Mouse (Mus musculus) liver, embryonic 11.5 days (tissue): ENCODE results near the gene Exo1. TPM values are rescaled to one million over a fixed set of nuclear protein-coding genes. Genes with fewer than 3 reads are reported as not detected.

Experiments
- ATAC-seq: fragments of 200-750 bp; cut with Nextera tagmentation; replicated peaks from 2 replicates; pipeline ENCODE4 v1.8.0; 2017; ENCODE audit warnings: moderate number of reproducible peaks, mild to moderate bottlenecking, moderate TSS enrichment, moderate library complexity; ENCODE audit not compliant: low FRiP score
- DNase-seq: peaks from one replicate; pipeline ENCODE4 v3.0.0-alpha.2; 2017; ENCODE audit warnings: low spot score
- H3K27ac ChIP-seq: fragments of 300-500 bp; sonication (generic); 2 replicates; pipeline ENCODE4 v1.5.1; 2014; ENCODE audit warnings: mild to moderate bottlenecking, low read depth, low read length, control low read depth
- H3K27me3 ChIP-seq: fragments of 300-500 bp; sonication (generic); replicated peaks from 2 replicates; pipeline ENCODE4 v1.6.1; 2014; ENCODE audit warnings: low read length, mixed read lengths; ENCODE audit not compliant: control insufficient read depth, insufficient read depth
- H3K36me3 ChIP-seq: fragments of 300-500 bp; sonication (generic); 2 replicates; pipeline ENCODE4 v1.6.1; 2014; ENCODE audit warnings: mild to moderate bottlenecking, low read length, moderate library complexity, mixed read lengths; ENCODE audit not compliant: control insufficient read depth, insufficient read depth
- H3K4me1 ChIP-seq: fragments of 300-500 bp; sonication (generic); replicated peaks from 2 replicates; pipeline ENCODE4 v1.6.1; 2014; ENCODE audit warnings: low read length, mixed read lengths; ENCODE audit not compliant: control insufficient read depth, insufficient read depth
- H3K4me2 ChIP-seq: fragments of 300-500 bp; sonication (generic); 2 replicates; pipeline ENCODE4 v1.6.1; 2014; ENCODE audit warnings: mild to moderate bottlenecking, control low read depth, moderate library complexity
- H3K4me3 ChIP-seq: fragments of 300-500 bp; sonication (generic); 2 replicates; pipeline ENCODE4 v1.5.1; 2014; ENCODE audit warnings: low read depth, low read length, control low read depth
- H3K9ac ChIP-seq: fragments of 300-500 bp; sonication (generic); 2 replicates; pipeline ENCODE4 v1.6.1; 2014; ENCODE audit warnings: low read depth, low read length, control low read depth
- H3K9me3 ChIP-seq: fragments of 300-500 bp; sonication (generic); 2 replicates; pipeline ENCODE4 v1.6.1; 2016; ENCODE audit warnings: low read length, inconsistent platforms, mixed read lengths; ENCODE audit not compliant: control insufficient read depth
- WGBS: fragments of 180-500 bp; shearing (Covaris S2); extraction: QIAGEN DNeasy Blood & Tissue Kit; methylation state at CpG from one replicate; pipeline ENCODE4 v1.1.7; 2014; 5-methylcytosine and 5-hydroxymethylcytosine counted together
- polyA plus RNA-seq: library from polyadenylated mRNA; unstranded; fragments of >200 nt; fragmentation: Nextera tagmentation; extraction: Ambion mirVana; gene quantifications from 2 replicates; pipeline ENCODE4 v1.2.1, GENCODE M21; 2014

Gene Exo1
- polyA plus RNA-seq, 1 experiment from 2014 or later = 124 TPM

DNA sequence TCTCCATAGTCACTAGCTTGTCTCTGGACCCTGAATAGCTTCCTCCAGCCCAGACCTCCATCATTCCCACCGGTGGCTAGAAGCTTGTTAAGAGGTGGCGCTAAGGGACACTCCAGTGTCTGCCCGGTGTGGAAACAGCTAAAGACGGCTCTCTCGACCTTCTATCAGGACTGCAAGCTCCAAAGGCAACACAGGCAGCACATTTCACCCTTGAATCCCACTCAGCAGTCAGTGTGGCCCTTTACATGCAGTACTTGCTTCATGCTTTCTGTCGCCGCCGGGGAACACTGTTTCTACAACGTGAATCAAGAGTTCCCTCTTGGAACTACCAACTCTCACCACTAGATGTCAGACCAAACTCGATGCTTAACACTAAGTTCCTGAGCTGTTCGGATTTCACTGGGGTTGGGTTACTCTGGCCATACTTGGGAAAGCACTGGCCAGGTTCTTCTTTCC, 55.9 kb downstream of the Exo1 start:
- DNase-seq = peak; percentile 46
- no peak overlapping the region for H3K4me3 ChIP-seq
- 15% methylated on average over 11 of the region's 11 CpGs for WGBS
- no peaks in the 10 kb centered on the region for H3K36me3 ChIP-seq
- H3K27me3 ChIP-seq = no peaks in the 10 kb centered on the region
- H3K27ac ChIP-seq = no peak overlapping the region
- peak overlapping the region; percentile 52 for H3K4me2 ChIP-seq
- peak; percentile 79 for ATAC-seq
- H3K4me1 ChIP-seq = no peaks in the 10 kb centered on the region
- H3K9me3 ChIP-seq = no peaks in the 10 kb centered on the region
- H3K9ac ChIP-seq = no peak overlapping the region

DNA sequence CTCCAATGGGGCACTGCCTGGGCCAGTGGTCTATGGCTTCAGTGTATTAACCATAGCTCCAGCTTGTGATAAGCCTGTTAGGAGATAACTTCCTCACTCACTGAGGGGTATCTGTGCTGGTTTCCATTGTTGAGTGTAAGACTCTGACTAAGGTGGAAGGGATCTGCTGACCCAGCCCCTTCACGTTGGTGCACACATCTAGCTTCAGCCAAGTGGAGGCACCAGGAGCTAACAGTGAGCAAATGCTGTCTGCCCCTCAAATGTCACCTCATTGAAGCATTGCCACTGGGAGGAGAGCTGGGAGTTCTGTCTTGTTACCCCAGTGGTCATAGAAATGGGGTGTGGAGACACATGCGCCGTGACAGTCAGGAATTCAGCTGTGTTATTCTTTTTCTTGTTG, 58.4 kb downstream of the Exo1 start:
- ATAC-seq = no peak
- 68% methylated on average over 3 of the region's 3 CpGs for WGBS
- no peaks in the 10 kb centered on the region for H3K27me3 ChIP-seq
- no peaks in the 10 kb centered on the region for H3K36me3 ChIP-seq
- no peak overlapping the region for H3K4me2 ChIP-seq
- no peak for DNase-seq
- H3K9ac ChIP-seq = no peak overlapping the region
- H3K4me1 ChIP-seq = no peaks in the 10 kb centered on the region
- H3K9me3 ChIP-seq = no peaks in the 10 kb centered on the region
- no peak overlapping the region for H3K27ac ChIP-seq
- H3K4me3 ChIP-seq = no peak overlapping the region

DNA sequence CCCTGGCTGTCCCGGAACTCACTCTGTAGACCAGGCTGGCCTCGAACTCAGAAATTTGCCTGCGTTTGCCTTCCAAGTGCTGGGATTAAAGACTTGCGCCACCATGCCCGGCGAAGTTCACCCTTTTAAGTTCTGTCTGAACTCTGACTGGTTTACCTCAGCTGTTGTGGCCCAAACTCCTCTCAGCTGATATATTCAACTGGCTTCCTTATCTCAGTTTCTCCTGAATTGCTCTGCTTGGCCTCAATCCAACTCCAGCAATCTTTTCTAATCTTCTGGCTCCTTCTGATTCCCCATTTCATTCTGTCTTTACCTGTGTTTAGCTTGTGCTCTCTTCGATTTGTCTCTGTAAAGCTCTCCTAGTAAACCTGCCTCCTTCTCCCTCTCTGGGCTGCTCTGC, 62.8 kb downstream of the Exo1 start:
- Histone ChIP-seq H3K27ac (no peak overlapping the region), H3K36me3 (no peaks in the 10 kb centered on the region), H3K9ac (no peak overlapping the region), H3K4me2 (no peak overlapping the region), H3K27me3 (no peaks in the 10 kb centered on the region), H3K4me3 (no peak overlapping the region), H3K4me1 (no peaks in the 10 kb centered on the region), H3K9me3 (no peaks in the 10 kb centered on the region)
- WGBS = 83% methylated on average over 7 of the region's 7 CpGs
- DNase-seq (no peak), ATAC-seq (no peak)

DNA sequence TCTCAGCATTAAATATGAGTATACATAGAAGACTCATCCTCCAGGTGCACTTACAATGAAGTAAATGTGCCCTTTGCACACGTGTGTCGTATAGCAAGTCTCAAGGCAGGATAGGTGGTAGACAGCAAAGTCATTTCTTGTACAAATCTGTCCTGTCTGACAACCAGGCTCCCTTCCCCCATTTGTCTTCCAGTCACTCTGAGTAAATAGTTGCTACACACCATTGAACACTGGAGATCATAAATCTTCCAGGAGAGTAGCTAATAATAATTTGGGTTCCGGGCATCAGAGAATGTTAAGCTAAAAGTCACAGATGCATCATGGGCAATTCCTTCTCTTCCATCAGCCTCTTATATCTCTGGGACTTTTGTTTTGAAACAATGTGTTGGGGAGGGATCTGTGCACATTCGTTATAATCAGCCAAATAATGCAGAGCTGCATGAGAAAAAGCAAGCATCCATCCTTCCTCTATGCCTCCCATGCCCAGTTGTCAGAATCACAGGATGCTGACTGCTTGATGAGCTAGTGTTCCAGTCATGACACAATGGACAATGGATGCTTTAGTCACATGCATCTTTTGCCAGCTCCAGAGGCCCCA, 66.4 kb downstream of the Exo1 start:
- Histone ChIP-seq H3K4me2 (no peak overlapping the region), H3K9ac (no peak overlapping the region), H3K4me3 (no peak overlapping the region), H3K36me3 (no peaks in the 10 kb centered on the region), H3K4me1 (no peaks in the 10 kb centered on the region), H3K9me3 (no peaks in the 10 kb centered on the region), H3K27me3 (no peaks in the 10 kb centered on the region), H3K27ac (no peak overlapping the region)
- 79% methylated on average over 4 of the region's 4 CpGs for WGBS
- DNase-seq (no peak), ATAC-seq (no peak)

DNA sequence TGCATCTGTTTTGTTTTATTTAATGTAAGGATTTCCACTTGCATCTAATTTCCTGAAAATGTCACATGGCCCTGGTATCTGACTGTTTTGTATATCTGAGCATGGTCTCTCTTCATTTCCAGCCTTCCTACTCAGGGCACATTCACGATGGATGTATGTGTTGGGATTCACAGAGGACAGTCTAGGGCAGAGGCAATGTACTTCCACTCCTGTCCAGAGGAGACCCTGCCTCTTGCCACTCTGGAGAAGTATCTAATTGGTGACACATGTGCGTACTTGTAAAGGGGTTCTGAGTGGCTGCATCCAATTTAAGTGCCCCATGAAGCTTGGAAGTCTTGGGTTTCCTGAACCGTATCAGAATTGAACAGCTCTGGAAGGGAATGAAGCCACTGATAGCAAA, 70.0 kb downstream of the Exo1 start:
- Histone ChIP-seq H3K9me3 (no peaks in the 10 kb centered on the region), H3K4me3 (no peak overlapping the region), H3K27me3 (no peaks in the 10 kb centered on the region), H3K4me1 (no peaks in the 10 kb centered on the region), H3K9ac (no peak overlapping the region), H3K27ac (no peak overlapping the region), H3K36me3 (no peaks in the 10 kb centered on the region), H3K4me2 (no peak overlapping the region)
- WGBS = 79% methylated on average over 3 of the region's 3 CpGs
- no peak for ATAC-seq
- DNase-seq = no peak

DNA sequence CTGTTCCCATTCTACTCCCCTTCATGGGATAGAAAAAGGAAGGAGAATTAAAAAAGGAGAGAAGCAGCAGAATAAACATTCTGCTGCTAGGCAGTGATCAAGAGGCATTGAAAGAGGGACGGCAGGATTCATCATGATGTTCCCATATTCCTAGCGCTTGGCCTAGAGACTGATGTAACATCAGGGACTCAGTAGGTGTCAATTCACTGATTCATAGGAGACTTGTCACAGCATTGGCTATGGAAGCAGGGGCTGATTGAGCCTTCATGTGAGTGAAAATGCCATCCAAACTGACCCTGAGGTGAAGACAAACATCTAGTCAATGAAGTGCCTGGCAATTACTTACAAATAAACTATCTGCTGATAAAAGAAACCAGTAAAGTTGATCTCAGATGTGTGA, 70.5 kb downstream of the Exo1 start:
- H3K9ac ChIP-seq = no peak overlapping the region
- WGBS = 87% methylated on average over 2 of the region's 2 CpGs
- DNase-seq = no peak
- no peak overlapping the region for H3K4me3 ChIP-seq
- no peaks in the 10 kb centered on the region for H3K36me3 ChIP-seq
- H3K9me3 ChIP-seq = no peaks in the 10 kb centered on the region
- no peaks in the 10 kb centered on the region for H3K4me1 ChIP-seq
- no peaks in the 10 kb centered on the region for H3K27me3 ChIP-seq
- no peak overlapping the region for H3K4me2 ChIP-seq
- ATAC-seq = no peak
- no peak overlapping the region for H3K27ac ChIP-seq

DNA sequence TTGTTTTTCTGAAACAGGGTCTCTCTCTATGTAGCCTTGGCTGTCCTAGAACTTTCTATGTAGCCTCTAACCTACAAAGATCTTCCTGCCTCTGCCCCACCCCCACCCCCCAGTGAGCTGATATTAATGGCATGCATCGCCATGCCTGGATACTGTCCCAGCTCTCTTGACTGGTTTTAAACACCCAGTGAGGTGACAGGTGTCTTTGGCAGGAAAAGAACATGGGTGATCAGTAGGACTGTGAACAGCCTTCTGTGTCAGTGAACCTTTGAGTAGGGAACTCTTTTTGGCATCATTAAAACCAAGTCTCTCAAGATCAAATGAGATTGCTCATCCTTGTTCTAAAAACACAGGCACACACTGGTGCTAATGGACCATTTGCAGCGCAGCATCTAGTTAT, 81.4 kb downstream of the Exo1 start:
- no peaks in the 10 kb centered on the region for H3K9me3 ChIP-seq
- no peaks in the 10 kb centered on the region for H3K27me3 ChIP-seq
- H3K36me3 ChIP-seq = no peaks in the 10 kb centered on the region
- no peak overlapping the region for H3K9ac ChIP-seq
- H3K27ac ChIP-seq = no peak overlapping the region
- no peaks in the 10 kb centered on the region for H3K4me1 ChIP-seq
- H3K4me3 ChIP-seq = no peak overlapping the region
- 85% methylated on average over 2 of the region's 2 CpGs for WGBS
- H3K4me2 ChIP-seq = no peak overlapping the region
- ATAC-seq = no peak
- DNase-seq = no peak

Other genes with a start within 250 kb of the Exo1 start
- 4.0 and 4.3 TPM in 2 replicates for gene Opn3, start 187.8 kb upstream of the Exo1 start, polyA plus RNA-seq
- 3.2 and 3.6 TPM in 2 replicates for gene Chml, start 187.7 kb upstream of the Exo1 start, polyA plus RNA-seq
- gene Wdr64, start 182.0 kb upstream of the Exo1 start, polyA plus RNA-seq = not detected in 2 replicates
- 0.12 TPM in 1 of 2 replicates, not detected in the other for gene Gm38100, start 39.7 kb downstream of the Exo1 start, polyA plus RNA-seq
- gene Rbm8a2, start 98.5 kb downstream of the Exo1 start, polyA plus RNA-seq = 1.0 and 1.3 TPM in 2 replicates